Mouse (Mus musculus) liver, embryonic 11.5 days (tissue): ENCODE measurements around the gene Tmem209. TPM values are rescaled to one million over a fixed set of nuclear protein-coding genes. Genes with fewer than 3 reads are reported as not detected.

Experiments
- ATAC-seq: fragments of 200-750 bp; cut with Nextera tagmentation; replicated peaks from 2 replicates; pipeline ENCODE4 v1.8.0; 2017; ENCODE audit warnings: moderate number of reproducible peaks, mild to moderate bottlenecking, moderate TSS enrichment, moderate library complexity; ENCODE audit not compliant: low FRiP score
- DNase-seq: peaks from one replicate; pipeline ENCODE4 v3.0.0-alpha.2; 2017; ENCODE audit warnings: low spot score
- H3K27ac ChIP-seq: fragments of 300-500 bp; sonication (generic); 2 replicates; pipeline ENCODE4 v1.5.1; 2014; ENCODE audit warnings: mild to moderate bottlenecking, low read depth, low read length, control low read depth
- H3K27me3 ChIP-seq: fragments of 300-500 bp; sonication (generic); replicated peaks from 2 replicates; pipeline ENCODE4 v1.6.1; 2014; ENCODE audit warnings: low read length, mixed read lengths; ENCODE audit not compliant: control insufficient read depth, insufficient read depth
- H3K36me3 ChIP-seq: fragments of 300-500 bp; sonication (generic); 2 replicates; pipeline ENCODE4 v1.6.1; 2014; ENCODE audit warnings: mild to moderate bottlenecking, low read length, moderate library complexity, mixed read lengths; ENCODE audit not compliant: control insufficient read depth, insufficient read depth
- H3K4me1 ChIP-seq: fragments of 300-500 bp; sonication (generic); replicated peaks from 2 replicates; pipeline ENCODE4 v1.6.1; 2014; ENCODE audit warnings: low read length, mixed read lengths; ENCODE audit not compliant: control insufficient read depth, insufficient read depth
- H3K4me2 ChIP-seq: fragments of 300-500 bp; sonication (generic); 2 replicates; pipeline ENCODE4 v1.6.1; 2014; ENCODE audit warnings: mild to moderate bottlenecking, control low read depth, moderate library complexity
- H3K4me3 ChIP-seq: fragments of 300-500 bp; sonication (generic); 2 replicates; pipeline ENCODE4 v1.5.1; 2014; ENCODE audit warnings: low read depth, low read length, control low read depth
- H3K9ac ChIP-seq: fragments of 300-500 bp; sonication (generic); 2 replicates; pipeline ENCODE4 v1.6.1; 2014; ENCODE audit warnings: low read depth, low read length, control low read depth
- H3K9me3 ChIP-seq: fragments of 300-500 bp; sonication (generic); 2 replicates; pipeline ENCODE4 v1.6.1; 2016; ENCODE audit warnings: low read length, inconsistent platforms, mixed read lengths; ENCODE audit not compliant: control insufficient read depth
- WGBS: fragments of 180-500 bp; shearing (Covaris S2); extraction: QIAGEN DNeasy Blood & Tissue Kit; methylation state at CpG from one replicate; pipeline ENCODE4 v1.1.7; 2014; 5-methylcytosine and 5-hydroxymethylcytosine counted together
- polyA plus RNA-seq: library from polyadenylated mRNA; unstranded; fragments of >200 nt; fragmentation: Nextera tagmentation; extraction: Ambion mirVana; gene quantifications from 2 replicates; pipeline ENCODE4 v1.2.1, GENCODE M21; 2014

Tmem209 gene
- polyA plus RNA-seq, 1 experiment from 2014 or later, result 44.2 TPM

DNA sequence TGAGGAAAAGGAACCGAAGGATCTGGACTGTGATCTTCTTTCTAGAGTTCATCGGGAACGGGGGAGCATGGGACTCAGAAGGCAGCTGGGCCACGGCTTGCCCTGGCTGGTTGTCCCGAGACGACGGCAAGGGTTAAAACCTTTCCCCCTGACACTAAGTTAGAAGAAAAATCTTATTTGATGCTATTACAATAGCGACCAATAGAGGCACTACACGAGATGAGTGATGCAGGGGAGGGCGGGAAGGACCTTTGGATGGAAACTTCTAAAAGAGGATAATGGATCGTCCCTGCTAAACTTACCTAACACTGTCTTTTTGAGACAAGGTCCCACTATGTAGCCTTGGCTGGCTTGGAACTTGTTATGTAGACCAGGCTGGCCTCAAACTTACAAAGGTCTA, 10.8 kb upstream of the Tmem209 start:
- no peak overlapping the region for H3K27ac ChIP-seq
- ATAC-seq (no peak), DNase-seq (no peak)
- no peak overlapping the region for H3K9ac ChIP-seq
- H3K9me3 ChIP-seq, result no peaks in the 10 kb centered on the region
- no peaks in the 10 kb centered on the region for H3K4me1 ChIP-seq
- 62% methylated on average over 11 of the region's 11 CpGs for WGBS
- no peaks in the 10 kb centered on the region for H3K27me3 ChIP-seq
- no peaks in the 10 kb centered on the region for H3K36me3 ChIP-seq
- H3K4me3 ChIP-seq, result no peak overlapping the region
- H3K4me2 ChIP-seq, result no peak overlapping the region

DNA sequence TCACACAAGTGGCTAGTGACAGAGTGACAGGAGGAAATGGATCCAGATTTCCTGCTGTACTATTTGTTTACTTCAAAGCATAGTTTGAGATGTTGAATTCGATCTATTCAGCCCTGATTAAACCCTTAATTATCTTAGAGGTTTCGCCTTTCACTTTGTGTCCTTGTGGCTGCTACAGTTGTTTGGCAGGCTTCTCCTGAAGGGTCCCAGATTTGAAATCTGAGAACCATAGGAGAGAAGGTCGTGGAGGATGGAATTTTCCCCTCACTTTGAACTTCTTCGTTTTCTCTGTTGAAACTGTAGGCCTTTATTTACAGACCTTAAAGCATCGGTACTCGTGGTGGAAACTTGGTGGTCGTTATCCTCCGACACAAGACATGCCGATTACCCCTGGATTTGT, 4.7 kb upstream of the Tmem209 start:
- DNase-seq, result no peak
- Histone ChIP-seq H3K4me1 (peaks cover 6% of the 10 kb centered on the region), H3K9ac (no peak overlapping the region), H3K9me3 (no peaks in the 10 kb centered on the region), H3K36me3 (no peaks in the 10 kb centered on the region), H3K4me2 (no peak overlapping the region), H3K27me3 (no peaks in the 10 kb centered on the region), H3K27ac (0 out of 2 replicates have a peak overlapping the region, but pooled peaks have one; percentile 42), H3K4me3 (no peak overlapping the region)
- 36% methylated on average over 9 of the region's 9 CpGs for WGBS
- no peak for ATAC-seq

GRCm38 (mm10) chr6:30510291-30510690, 708 bp upstream of the Tmem209 start:
- no peak overlapping the region for H3K4me3 ChIP-seq
- peak overlapping the region; percentile 94 for H3K27ac ChIP-seq
- no peaks in the 10 kb centered on the region for H3K9me3 ChIP-seq
- H3K4me2 ChIP-seq, result peak overlapping the region; percentile 69
- DNase-seq, result no peak
- peaks cover 13% of the 10 kb centered on the region for H3K4me1 ChIP-seq
- H3K36me3 ChIP-seq, result peaks cover 15% of the 10 kb centered on the region
- H3K9ac ChIP-seq, result peak overlapping the region; percentile 49
- no peak for ATAC-seq
- 68% methylated on average over 5 of the region's 5 CpGs for WGBS
- H3K27me3 ChIP-seq, result no peaks in the 10 kb centered on the region

- H3K9me3 ChIP-seq, result no peaks in the 10 kb centered on the region
- no peaks in the 10 kb centered on the region for H3K27me3 ChIP-seq
- peak overlapping the region; percentile 69 for H3K4me2 ChIP-seq
- peak overlapping the region; percentile 97 for H3K9ac ChIP-seq
- H3K36me3 ChIP-seq, result peaks cover 25% of the 10 kb centered on the region
- WGBS, result 7% methylated on average over 2 of the region's 2 CpGs
- H3K4me1 ChIP-seq, result peaks cover 13% of the 10 kb centered on the region
- ATAC-seq (no peak), DNase-seq (no peak)
- H3K27ac ChIP-seq, result peak overlapping the region; percentile 94
- H3K4me3 ChIP-seq, result peak overlapping the region; percentile 78
These were observed 759 bp downstream of the Tmem209 start for GRCm38 (mm10) chr6:30508824-30509223.

GRCm38 (mm10) chr6:30499049-30499448, 10.5 kb downstream of the Tmem209 start:
- Histone ChIP-seq H3K36me3 (peaks cover 42% of the 10 kb centered on the region), H3K4me3 (no peak overlapping the region), H3K4me1 (0 out of 2 replicates have a peak, but pooled peaks cover 6% of the 10 kb centered on the region), H3K9ac (no peak overlapping the region), H3K27me3 (no peaks in the 10 kb centered on the region), H3K9me3 (no peaks in the 10 kb centered on the region), H3K4me2 (no peak overlapping the region), H3K27ac (no peak overlapping the region)
- ATAC-seq, result no peak
- no peak for DNase-seq
- 55% methylated on average over 3 of the region's 3 CpGs for WGBS

GRCm38 (mm10) chr6:30486504-30486903, 23.1 kb downstream of the Tmem209 start:
- Histone ChIP-seq H3K36me3 (peaks cover 43% of the 10 kb centered on the region), H3K27ac (no peak overlapping the region), H3K9ac (no peak overlapping the region), H3K4me2 (no peak overlapping the region), H3K9me3 (no peaks in the 10 kb centered on the region), H3K27me3 (no peaks in the 10 kb centered on the region), H3K4me3 (no peak overlapping the region), H3K4me1 (no peaks in the 10 kb centered on the region)
- WGBS, result 90% methylated on average over 6 of the region's 6 CpGs
- ATAC-seq (no peak), DNase-seq (no peak)

DNA sequence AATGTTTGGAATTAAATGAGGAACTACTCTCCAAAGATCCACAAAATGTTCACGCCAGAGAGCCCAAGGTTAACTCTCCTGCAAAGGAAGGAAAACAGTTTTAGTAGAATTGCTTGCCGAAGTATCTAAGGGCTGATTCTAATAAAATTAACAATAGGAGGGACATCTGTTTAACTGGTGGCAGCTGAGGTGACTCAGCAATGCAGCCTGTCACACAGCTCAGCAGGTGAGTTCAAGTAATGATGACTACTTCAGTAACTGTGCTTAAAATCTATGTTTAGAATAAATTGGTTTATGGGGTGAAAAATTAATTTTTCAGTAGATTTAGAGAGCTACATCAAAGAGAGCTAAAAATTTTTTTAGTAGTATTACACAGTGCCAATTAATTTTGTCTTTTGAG, 26.7 kb downstream of the Tmem209 start:
- H3K9me3 ChIP-seq, result no peaks in the 10 kb centered on the region
- H3K27me3 ChIP-seq, result no peaks in the 10 kb centered on the region
- peaks cover 42% of the 10 kb centered on the region for H3K36me3 ChIP-seq
- no peak overlapping the region for H3K9ac ChIP-seq
- H3K4me2 ChIP-seq, result no peak overlapping the region
- H3K4me1 ChIP-seq, result no peaks in the 10 kb centered on the region
- 86% methylated on average over 2 of the region's 2 CpGs for WGBS
- H3K27ac ChIP-seq, result 0 out of 2 replicates have a peak overlapping the region, but pooled peaks have one; percentile 5
- no peak for DNase-seq
- no peak overlapping the region for H3K4me3 ChIP-seq
- ATAC-seq, result no peak

DNA sequence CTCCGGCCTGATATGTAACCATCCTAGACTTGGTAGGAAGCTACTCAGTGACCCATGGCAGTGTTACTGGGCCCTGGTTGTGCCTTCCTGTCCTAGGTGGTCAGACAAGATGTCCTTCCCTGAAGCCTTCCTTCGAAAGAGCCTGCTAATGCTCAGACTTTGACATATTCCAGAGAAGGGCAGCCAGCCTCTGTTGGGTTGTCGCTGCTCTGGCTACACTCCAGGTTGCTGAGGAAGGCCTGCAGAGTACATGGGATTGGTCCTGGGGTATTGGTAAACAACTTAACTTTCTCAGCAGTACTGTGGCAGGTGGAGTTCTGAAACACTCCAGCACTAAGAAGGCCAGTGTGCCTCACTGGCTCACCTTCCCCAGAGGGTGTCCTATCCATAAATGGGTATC, 30.2 kb downstream of the Tmem209 start:
- Histone ChIP-seq H3K4me3 (no peak overlapping the region), H3K9me3 (no peaks in the 10 kb centered on the region), H3K27ac (no peak overlapping the region), H3K4me1 (peaks cover 5% of the 10 kb centered on the region; the same call in 1 of the 2 replicates), H3K27me3 (no peaks in the 10 kb centered on the region), H3K4me2 (no peak overlapping the region), H3K36me3 (peaks cover 23% of the 10 kb centered on the region; the same call in 1 of the 2 replicates), H3K9ac (no peak overlapping the region)
- DNase-seq (no peak), ATAC-seq (no peak)
- 91% methylated on average over 3 of the region's 3 CpGs for WGBS

GRCm38 (mm10) chr6:30477784-30478183, 31.8 kb downstream of the Tmem209 start:
- H3K4me3 ChIP-seq, result no peak overlapping the region
- H3K27me3 ChIP-seq, result no peaks in the 10 kb centered on the region
- H3K4me2 ChIP-seq, result no peak overlapping the region
- H3K36me3 ChIP-seq, result peaks cover 14% of the 10 kb centered on the region; the same call in 1 of the 2 replicates
- no peak overlapping the region for H3K9ac ChIP-seq
- no peak for DNase-seq
- H3K4me1 ChIP-seq, result peaks cover 5% of the 10 kb centered on the region; the same call in 1 of the 2 replicates
- no peak overlapping the region for H3K27ac ChIP-seq
- WGBS, result 73% methylated on average over 6 of the region's 6 CpGs
- H3K9me3 ChIP-seq, result no peaks in the 10 kb centered on the region
- no peak for ATAC-seq
